Mouse (Mus musculus) heart, adult 2 months (tissue): ENCODE data around the gene Trim38. TPM values are rescaled to one million over a fixed set of nuclear protein-coding genes. Genes with fewer than 3 reads are reported as not detected.

Experiments
- DNase-seq, 2 experiments: peaks; one replicate each; pipeline ENCODE4 v3.0.0; 2021
- H3K27ac ChIP-seq: fragments of 200-600 bp; 2 replicates; pipeline ENCODE4 v1.8.1; 2022
- H3K27me3 ChIP-seq: fragments of 200-500 bp; 2 replicates; pipeline ENCODE4 v1.6.1; 2012; ENCODE audit warnings: mild to moderate bottlenecking, low read length, inconsistent platforms, mixed read lengths; ENCODE audit not compliant: control insufficient read depth, insufficient read depth
- H3K36me3 ChIP-seq: fragments of 200-500 bp; 2 replicates; pipeline ENCODE4 v1.6.1; 2012; ENCODE audit warnings: low read length, inconsistent platforms; ENCODE audit not compliant: control insufficient read depth, insufficient read depth
- H3K4me1 ChIP-seq: fragments of 200-500 bp; 2 replicates; pipeline ENCODE4 v1.6.1; 2011; ENCODE audit warnings: low read length; ENCODE audit not compliant: control insufficient read depth, insufficient read depth
- H3K4me3 ChIP-seq: fragments of 200-600 bp; 2 replicates; pipeline ENCODE4 v1.8.1; 2022
- H3K79me2 ChIP-seq: fragments of 200-500 bp; replicated peaks from 2 replicates; pipeline ENCODE4 v1.6.1; 2012; ENCODE audit warnings: mild to moderate bottlenecking, inconsistent platforms, low read length, moderate library complexity, mixed read lengths; ENCODE audit not compliant: control insufficient read depth, insufficient read depth
- H3K9ac ChIP-seq: fragments of 200-500 bp; 2 replicates; pipeline ENCODE4 v1.6.1; 2012; ENCODE audit warnings: low read depth, mild to moderate bottlenecking, control low read depth, inconsistent platforms, low read length, mixed read lengths
- CTCF ChIP-seq: fragments of 200-600 bp; IDR thresholded peaks from 2 replicates; pipeline ENCODE4 v1.8.1; 2022; ENCODE audit warnings: antibody characterized with exemption, mild to moderate bottlenecking, moderate library complexity
- EP300 ChIP-seq: fragments of 200-500 bp; IDR thresholded peaks from 2 replicates; pipeline ENCODE4 v1.6.1; 2011; ENCODE audit warnings: low read depth, low read length, control low read depth; ENCODE audit not compliant: insufficient read depth
- POLR2A ChIP-seq: fragments of 200-500 bp; IDR thresholded peaks from 2 replicates; pipeline ENCODE4 v1.6.1; 2011; ENCODE audit warnings: mild to moderate bottlenecking, low read depth, low read length, control low read depth; ENCODE audit not compliant: insufficient read depth
- WGBS: fragments of 180-500 bp; shearing (Covaris S2); methylation state at CpG from one replicate; pipeline ENCODE4 v1.1.7; 2018; 5-methylcytosine and 5-hydroxymethylcytosine counted together
- intact Hi-C: fragments of 180-260 bp; cut with DNase I; formaldehyde crosslinking; loops from one replicate; pipeline ENCODE4 v1.15.1; 2025
- polyA plus RNA-seq: library from polyadenylated mRNA; depleted of rRNA; stranded (reverse); fragments of >200 nt; gene quantifications from 2 replicates; pipeline ENCODE4 v1.2.3, GENCODE M21; 2012
- total RNA-seq, 2 experiments: library from RNA; stranded (reverse); gene quantifications; 2 replicates each; pipeline ENCODE4 v1.2.3; 2021

Gene Trim38
- total and polyA plus RNA-seq, 3 experiments: 0.08 to 0.11 TPM; not detected in 1

DNA sequence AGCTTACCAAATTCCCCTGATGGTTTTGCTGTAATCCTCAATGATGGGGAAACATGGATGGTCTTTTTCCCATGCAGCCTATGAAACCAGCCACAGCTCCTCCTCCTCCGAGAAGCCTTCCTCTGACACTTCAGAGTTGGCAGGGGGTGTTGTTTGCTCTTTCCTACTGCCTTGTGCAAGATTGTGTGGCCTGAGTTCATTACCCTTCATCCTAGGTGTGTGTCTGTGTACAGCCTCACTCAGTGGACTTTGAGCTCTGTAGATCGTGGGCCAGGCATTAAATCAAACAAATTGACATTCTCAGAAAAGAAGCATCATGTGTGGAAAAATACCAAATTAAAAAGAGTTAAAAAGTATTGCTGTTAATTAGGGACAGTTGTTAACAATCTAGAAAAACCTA lies 34.8 kb downstream of the Trim38 start:
- TF ChIP-seq POLR2A (no peak), EP300 (no peak), CTCF (no peak)
- no peak for DNase-seq
- H3K36me3 ChIP-seq: no peaks in the 10 kb centered on the region
- no peak overlapping the region for H3K4me3 ChIP-seq
- no peak overlapping the region for H3K9ac ChIP-seq
- H3K4me1 ChIP-seq: no peaks in the 10 kb centered on the region
- H3K79me2 ChIP-seq: no peaks in the 10 kb centered on the region
- WGBS: 80% methylated on average over 2 of the region's 2 CpGs
- no peaks in the 10 kb centered on the region for H3K27me3 ChIP-seq
- intact Hi-C loops: no loop called here
- no peak overlapping the region for H3K27ac ChIP-seq

DNA sequence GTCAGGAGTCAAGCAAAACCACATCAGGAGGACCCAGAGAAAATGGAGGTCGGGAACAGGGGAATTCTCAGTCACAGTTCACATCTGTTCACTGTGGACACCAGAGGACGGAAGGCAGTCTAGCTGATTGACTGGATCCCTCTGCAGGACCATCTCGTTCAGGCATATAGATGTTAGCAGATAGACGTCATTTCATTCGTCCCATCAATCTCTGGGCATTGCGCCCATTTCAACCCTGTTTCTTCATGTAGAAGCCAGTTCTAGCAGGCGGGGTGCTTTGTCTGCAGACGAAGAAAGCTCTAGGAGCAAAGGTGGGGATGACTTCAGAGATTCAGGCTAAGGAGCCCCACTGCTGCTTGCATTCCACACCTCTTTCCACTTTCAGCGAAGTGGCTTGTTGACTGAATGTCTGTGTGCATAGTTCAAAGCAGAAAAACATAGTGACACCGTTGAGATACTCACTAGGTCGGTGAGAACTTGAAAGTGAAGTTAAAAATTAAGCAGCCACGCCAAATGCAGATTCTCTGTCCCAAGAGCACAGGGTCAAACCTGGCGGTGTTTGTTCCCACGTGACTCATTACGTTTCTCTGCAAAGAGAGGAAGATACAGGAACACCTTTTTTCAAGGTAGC lies 36.8 kb downstream of the Trim38 start, which contains the start of gene Slc17a2:
Gene Slc17a2, plus strand, starts transcription at position 572 of the 631 bp plus-strand sequence.
- H3K27ac ChIP-seq: no peak within 1 kb of the TSS
- no peak for DNase-seq
- H3K4me1 ChIP-seq: no peaks in the 10 kb centered on the region
- no peaks in the 10 kb centered on the region for H3K36me3 ChIP-seq
- H3K4me3 ChIP-seq: no peak within 1 kb of the TSS
- no peaks in the 10 kb centered on the region for H3K27me3 ChIP-seq
- TF ChIP-seq POLR2A (no peak), CTCF (no peak), EP300 (no peak)
- intact Hi-C loops: no loop called here
- WGBS: 80% methylated on average over 15 of the region's 15 CpGs
- H3K79me2 ChIP-seq: no peaks in the 10 kb centered on the region
- no peak within 1 kb of the TSS for H3K9ac ChIP-seq

DNA sequence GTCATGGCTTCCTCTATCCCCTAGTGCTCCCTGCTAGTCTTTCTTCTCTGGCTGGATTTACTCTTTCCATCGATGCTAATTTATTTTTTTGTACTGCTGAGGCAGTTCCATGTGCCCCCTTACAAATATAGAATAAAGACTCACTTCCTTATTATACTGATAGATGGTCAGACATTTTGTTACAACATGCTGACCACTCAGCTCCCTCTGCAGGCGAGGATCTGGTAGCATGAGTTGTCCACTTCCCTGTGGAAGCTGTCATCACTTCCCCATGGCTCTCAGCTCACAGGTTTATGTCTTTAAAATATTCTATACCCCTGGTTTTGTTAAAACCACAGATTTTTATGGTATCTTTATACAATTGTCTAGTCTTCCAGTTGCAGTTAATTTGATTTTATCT lies 46.4 kb downstream of the Trim38 start:
- 70% methylated on average over 2 of the region's 2 CpGs for WGBS
- Histone ChIP-seq H3K4me3 (no peak overlapping the region), H3K4me1 (no peaks in the 10 kb centered on the region), H3K9ac (no peak overlapping the region), H3K36me3 (no peaks in the 10 kb centered on the region), H3K27ac (no peak overlapping the region), H3K79me2 (no peaks in the 10 kb centered on the region), H3K27me3 (no peaks in the 10 kb centered on the region)
- DNase-seq: no peak
- intact Hi-C loops: no loop called here
- TF ChIP-seq CTCF: 0 out of 2 replicates have a peak, but pooled peaks have one; percentile 9
- no peak for TF ChIP-seq POLR2A
- no peak for TF ChIP-seq EP300

DNA sequence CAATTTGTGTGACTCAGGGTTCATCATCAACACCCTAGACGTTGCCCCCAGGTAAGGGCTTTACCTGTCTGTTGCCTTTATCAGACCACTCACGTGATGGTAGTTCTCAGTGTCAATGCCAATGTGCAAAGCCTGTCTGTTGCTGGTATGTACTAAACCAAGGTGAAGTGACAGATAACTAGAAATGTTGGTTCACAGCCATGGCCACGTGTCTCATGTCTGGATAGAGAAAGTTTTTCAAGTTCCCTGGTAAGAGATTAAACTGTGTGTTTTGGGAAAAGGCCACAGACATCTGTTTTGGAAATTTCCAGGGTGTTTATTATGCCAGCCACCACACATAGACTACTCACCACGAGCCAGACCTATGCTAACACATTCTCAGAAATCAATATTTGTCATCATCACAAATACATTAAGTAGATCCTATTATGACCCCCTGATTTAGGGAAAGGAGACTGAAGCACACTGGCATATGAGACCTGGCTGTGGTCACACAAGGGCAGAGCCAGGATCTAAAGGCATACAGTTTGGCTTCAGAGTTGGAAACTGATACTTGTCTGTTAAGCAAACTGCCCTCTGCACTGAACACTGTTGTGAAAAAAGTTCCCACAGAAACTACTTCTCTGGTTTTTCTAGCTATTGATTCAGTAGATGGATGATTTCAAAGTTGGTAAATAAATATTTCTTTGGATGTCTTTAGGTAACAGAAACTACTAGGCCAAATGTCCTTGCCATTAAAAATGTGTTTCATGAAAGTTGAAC lies 50.6 kb downstream of the Trim38 start:
- Histone ChIP-seq H3K36me3 (no peaks in the 10 kb centered on the region), H3K4me1 (no peaks in the 10 kb centered on the region), H3K27me3 (no peaks in the 10 kb centered on the region), H3K27ac (no peak overlapping the region), H3K4me3 (no peak overlapping the region), H3K79me2 (no peaks in the 10 kb centered on the region), H3K9ac (no peak overlapping the region)
- intact Hi-C loops: no loop called here
- 41% methylated on average over 4 of the region's 4 CpGs for WGBS
- TF ChIP-seq EP300 (no peak), POLR2A (no peak), CTCF (no peak)
- DNase-seq: no peak

DNA sequence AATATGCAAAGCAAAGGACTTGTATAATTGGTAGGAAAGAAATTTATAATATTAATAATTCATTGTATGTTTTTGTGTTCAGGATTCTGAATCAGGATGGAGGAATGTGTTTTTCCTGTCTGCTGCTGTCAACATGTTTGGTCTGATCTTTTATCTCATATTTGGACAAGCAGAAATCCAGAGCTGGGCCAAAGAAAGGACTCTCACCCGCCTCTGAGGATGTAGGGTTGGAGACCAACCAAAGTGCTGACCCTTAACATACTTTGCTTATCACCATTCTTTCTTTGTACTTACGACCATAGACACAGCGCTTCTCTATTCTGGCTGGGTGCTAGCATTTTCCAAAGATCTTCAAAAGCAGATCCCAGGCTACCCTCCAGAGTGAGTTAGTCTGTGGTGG lies 52.5 kb downstream of the Trim38 start:
- H3K4me3 ChIP-seq: no peak overlapping the region
- no peaks in the 10 kb centered on the region for H3K79me2 ChIP-seq
- TF ChIP-seq EP300: no peak
- TF ChIP-seq CTCF: no peak
- no peak for TF ChIP-seq POLR2A
- H3K4me1 ChIP-seq: no peaks in the 10 kb centered on the region
- no peak overlapping the region for H3K9ac ChIP-seq
- intact Hi-C loops: no loop called here
- 17% methylated on average over 3 of the region's 3 CpGs for WGBS
- no peak overlapping the region for H3K27ac ChIP-seq
- H3K27me3 ChIP-seq: no peaks in the 10 kb centered on the region
- DNase-seq: no peak
- H3K36me3 ChIP-seq: no peaks in the 10 kb centered on the region

DNA sequence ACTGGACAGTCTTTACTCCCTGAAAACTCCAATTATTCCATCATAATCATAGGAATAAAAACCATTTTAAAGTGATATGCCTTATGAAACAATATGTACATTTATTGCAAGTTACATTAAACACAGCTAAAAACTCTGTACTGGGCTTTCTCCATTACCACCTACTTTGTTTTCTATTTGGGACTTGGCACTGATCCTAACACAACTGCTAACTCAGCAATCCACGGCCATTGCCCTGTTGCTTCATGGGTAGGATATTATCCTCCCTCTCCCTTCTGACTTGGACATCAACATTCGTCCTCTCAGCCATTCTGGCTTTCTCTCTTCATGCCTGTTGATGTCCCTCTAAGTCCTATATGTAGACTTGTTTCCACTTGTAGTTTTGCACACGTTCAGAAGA lies 56.9 kb downstream of the Trim38 start:
- no peaks in the 10 kb centered on the region for H3K36me3 ChIP-seq
- no peak overlapping the region for H3K27ac ChIP-seq
- H3K27me3 ChIP-seq: no peaks in the 10 kb centered on the region
- WGBS: 49% methylated on average over 3 of the region's 3 CpGs
- H3K79me2 ChIP-seq: no peaks in the 10 kb centered on the region
- no peaks in the 10 kb centered on the region for H3K4me1 ChIP-seq
- H3K9ac ChIP-seq: no peak overlapping the region
- intact Hi-C loops: no loop called here
- no peak overlapping the region for H3K4me3 ChIP-seq
- DNase-seq: no peak
- no peak for TF ChIP-seq POLR2A
- TF ChIP-seq CTCF: no peak
- TF ChIP-seq EP300: no peak
